Comparison of ENCODE assay signal across 23 mouse cellular contexts in genomic region chr2:159863185-159863584, GRCm38 (mm10).
DNase-seq lines count a peak whose midpoint lies in the region; ATAC-seq and TF ChIP-seq lines count a peak whose summit lies in the region.
"Had no signal": no experiment of that assay in that cellular context is flagged by ENCODE, and none has a peak within 500 bp of the region (broad histone marks: within the 10 kb centered on the region; RNA-seq: fewer than 3 reads in every experiment).

No protein-coding gene starts in this region.

- no peak for ATAC-seq in hindbrain, postnatal 0 days
- ATAC-seq in hindbrain, embryonic 11.5 days (ENCODE audit: low FRiP score): no peak
- no peak for ATAC-seq in limb, embryonic 14.5 days (ENCODE audit: low FRiP score, low read depth)
- ATAC-seq: activated CD4-positive, CD25-positive, alpha-beta regulatory T cell, adult 4 months; inflammation-experienced regulatory T-cells, adult 6 months; midbrain, embryonic 15.5 days had no signal

- H3K36me3 ChIP-seq in hindbrain, postnatal 0 days (ENCODE audit: insufficient read depth, low read length): no peaks in the 10 kb centered on the region
- H3K36me3 ChIP-seq in hindbrain, embryonic 11.5 days (ENCODE audit: control insufficient read depth, insufficient read depth, low read length): no peaks in the 10 kb centered on the region
- no peaks in the 10 kb centered on the region for H3K36me3 ChIP-seq in limb, embryonic 14.5 days (ENCODE audit: control insufficient read depth, insufficient read depth, low read length)
- H3K36me3 ChIP-seq in limb, embryonic 10.5 days: no peaks in the 10 kb centered on the region
- H3K36me3 ChIP-seq: heart, embryonic 13.5 days; hindbrain, embryonic 13.5 days; limb, embryonic 12.5 days; liver, embryonic 13.5 days; midbrain, embryonic 15.5 days; neural tube, embryonic 13.5 days had no signal

- TF ChIP-seq POLR2A in limb, embryonic 14.5 days (IDR thresholded peaks at IDR 0.05; ENCODE audit: borderline replicate concordance, extremely low read depth, insufficient read depth, insufficient read length): no peak

- no peak overlapping the region for H3K27ac ChIP-seq in hindbrain, postnatal 0 days
- no peak overlapping the region for H3K27ac ChIP-seq in hindbrain, embryonic 11.5 days (ENCODE audit: low read depth, low read length)
- H3K27ac ChIP-seq in limb, embryonic 14.5 days (replicated peaks; ENCODE audit: low read depth, low read length): no peak overlapping the region
- no peak overlapping the region for H3K27ac ChIP-seq in limb, embryonic 10.5 days
- H3K27ac ChIP-seq: heart, adult 2 months; heart, embryonic 13.5 days; hindbrain, embryonic 13.5 days; limb, embryonic 12.5 days; liver, embryonic 13.5 days; midbrain, embryonic 15.5 days; neural tube, embryonic 13.5 days had no signal

- H3K9me3 ChIP-seq in hindbrain, postnatal 0 days (ENCODE audit: low read length): no peaks in the 10 kb centered on the region
- H3K9me3 ChIP-seq in hindbrain, embryonic 11.5 days (ENCODE audit: control insufficient read depth, low read length): no peaks in the 10 kb centered on the region
- no peaks in the 10 kb centered on the region for H3K9me3 ChIP-seq in limb, embryonic 14.5 days (ENCODE audit: control insufficient read depth, low read length)
- H3K9me3 ChIP-seq in limb, embryonic 10.5 days (replicated peaks): no peaks in the 10 kb centered on the region
- H3K9me3 ChIP-seq: heart, embryonic 13.5 days; hindbrain, embryonic 13.5 days; limb, embryonic 12.5 days; liver, embryonic 13.5 days; midbrain, embryonic 15.5 days; neural tube, embryonic 13.5 days had no signal

- no peaks in the 10 kb centered on the region for H3K4me1 ChIP-seq in hindbrain, postnatal 0 days (ENCODE audit: insufficient read depth, low read length)
- no peaks in the 10 kb centered on the region for H3K4me1 ChIP-seq in hindbrain, embryonic 11.5 days (replicated peaks; ENCODE audit: control insufficient read depth, insufficient read depth, low read length)
- H3K4me1 ChIP-seq in limb, embryonic 14.5 days (ENCODE audit: control insufficient read depth, insufficient read depth, low read length): no peaks in the 10 kb centered on the region
- no peaks in the 10 kb centered on the region for H3K4me1 ChIP-seq in limb, embryonic 10.5 days
- H3K4me1 ChIP-seq: heart, embryonic 13.5 days; hindbrain, embryonic 13.5 days; limb, embryonic 12.5 days; liver, embryonic 13.5 days; midbrain, embryonic 15.5 days; neural tube, embryonic 13.5 days had no signal

- TF ChIP-seq CTCF in hindbrain, postnatal 0 days (IDR thresholded peaks at IDR 0.05; ENCODE audit: low read depth): no peak

- 29% methylated on average over 1 of the region's 1 CpGs for WGBS in hindbrain, postnatal 0 days
- WGBS in hindbrain, embryonic 11.5 days: 67% methylated on average over 1 of the region's 1 CpGs
- 11% methylated on average over 1 of the region's 1 CpGs for WGBS in limb, embryonic 14.5 days
- WGBS in limb, embryonic 10.5 days: 55% methylated on average over 1 of the region's 1 CpGs

- H3K4me3 ChIP-seq in hindbrain, postnatal 0 days (ENCODE audit: low read length): no peak overlapping the region
- H3K4me3 ChIP-seq in hindbrain, embryonic 11.5 days (ENCODE audit: low read depth, low read length): no peak overlapping the region
- no peak overlapping the region for H3K4me3 ChIP-seq in limb, embryonic 14.5 days (replicated peaks; ENCODE audit: low read length)
- H3K4me3 ChIP-seq in limb, embryonic 10.5 days: no peak overlapping the region
- H3K4me3 ChIP-seq: heart, adult 2 months; heart, embryonic 13.5 days; hindbrain, embryonic 13.5 days; limb, embryonic 12.5 days; liver, embryonic 13.5 days; midbrain, embryonic 15.5 days; myocyte; neural tube, embryonic 13.5 days had no signal

- H3K9ac ChIP-seq in hindbrain, postnatal 0 days (replicated peaks; ENCODE audit: low read length): no peak overlapping the region
- no peak overlapping the region for H3K9ac ChIP-seq in hindbrain, embryonic 11.5 days (ENCODE audit: low read depth, low read length)
- H3K9ac ChIP-seq in limb, embryonic 14.5 days (ENCODE audit: low read depth, low read length, severe bottlenecking): no peak overlapping the region
- H3K9ac ChIP-seq: heart, embryonic 13.5 days; hindbrain, embryonic 13.5 days; limb, embryonic 12.5 days; liver, embryonic 13.5 days; midbrain, embryonic 15.5 days; neural tube, embryonic 13.5 days had no signal

- no peaks in the 10 kb centered on the region for H3K27me3 ChIP-seq in hindbrain, postnatal 0 days (ENCODE audit: insufficient read depth, low read length)
- H3K27me3 ChIP-seq in hindbrain, embryonic 11.5 days (ENCODE audit: control insufficient read depth, insufficient read depth, low read length): no peaks in the 10 kb centered on the region
- H3K27me3 ChIP-seq in limb, embryonic 14.5 days (ENCODE audit: control insufficient read depth, insufficient read depth, low read length): no peaks in the 10 kb centered on the region
- H3K27me3 ChIP-seq in limb, embryonic 10.5 days (ENCODE audit: low read depth, poor library complexity, severe bottlenecking): no peaks in the 10 kb centered on the region
- H3K27me3 ChIP-seq: heart, embryonic 13.5 days; hindbrain, embryonic 13.5 days; limb, embryonic 12.5 days; liver, embryonic 13.5 days; midbrain, embryonic 15.5 days; neural tube, embryonic 13.5 days had no signal

- H3K4me2 ChIP-seq in hindbrain, postnatal 0 days (ENCODE audit: low read depth, low read length): no peak overlapping the region
- H3K4me2 ChIP-seq in hindbrain, embryonic 11.5 days (replicated peaks; ENCODE audit: low read depth, low read length): no peak overlapping the region
- H3K4me2 ChIP-seq in limb, embryonic 14.5 days (replicated peaks; ENCODE audit: low read depth, low read length, severe bottlenecking): no peak overlapping the region
- H3K4me2 ChIP-seq: heart, embryonic 13.5 days; hindbrain, embryonic 13.5 days; limb, embryonic 12.5 days; liver, embryonic 13.5 days; midbrain, embryonic 15.5 days; neural tube, embryonic 13.5 days had no signal

- peak; percentile 60 for DNase-seq in hindbrain, postnatal 0 days (ENCODE audit: low spot score)
- DNase-seq in hindbrain, embryonic 11.5 days (ENCODE audit: low spot score): no peak
- DNase-seq in limb, embryonic 14.5 days (ENCODE audit: low spot score): peak; percentile 14
- DNase-seq in limb, embryonic 10.5 days (ENCODE audit: low spot score): no peak
- DNase-seq in 3T3-L1 (ENCODE audit: low read depth, low spot score) (peak; percentile 59), adipocyte (ENCODE audit: low spot score) (peak; percentile 38)
- DNase-seq in urinary bladder, adult 2 months (ENCODE audit: low spot score): no peak
- DNase-seq: adrenal gland, postnatal 10 days; cerebellum, adult 2 months; gastrocnemius, postnatal 36 days; heart, adult 2 months; heart, postnatal 14 days; kidney, adult 9 months; liver, embryonic 13.5 days; retina, postnatal 1 day had no signal

Comparison
In these comparisons a context has a peak if more than half of its experiments do, and no peak if none do; other contexts are left out.
1. DNase-seq: peak in hindbrain, postnatal 0 days (single experiment), limb, embryonic 14.5 days (single experiment), 3T3-L1 (single experiment) and adipocyte (single experiment); none in hindbrain, embryonic 11.5 days (single experiment), limb, embryonic 10.5 days (single experiment) and urinary bladder, adult 2 months (single experiment).